Mouse (Mus musculus) hindbrain, embryonic 11.5 days (tissue): ENCODE measurements around the gene Gm20388. TPM values are rescaled to one million over a fixed set of nuclear protein-coding genes. Genes with fewer than 3 reads are reported as not detected.

Experiments
- ATAC-seq: fragments of 200-750 bp; cut with Nextera tagmentation; 2 replicates; pipeline ENCODE4 v1.8.0; 2017; ENCODE audit warnings: mild to moderate bottlenecking, moderate TSS enrichment, moderate library complexity; ENCODE audit not compliant: low FRiP score
- DNase-seq: peaks from one replicate; pipeline ENCODE4 v3.0.0-alpha.2; 2015; ENCODE audit warnings: low spot score
- H3K27ac ChIP-seq: fragments of 300-500 bp; sonication (generic); 2 replicates; pipeline ENCODE4 v1.5.1; 2014; ENCODE audit warnings: mild to moderate bottlenecking, low read depth, low read length
- H3K27me3 ChIP-seq: fragments of 300-500 bp; sonication (generic); 2 replicates; pipeline ENCODE4 v1.6.1; 2014; ENCODE audit warnings: mild to moderate bottlenecking, low read length, moderate library complexity, mixed read lengths; ENCODE audit not compliant: control insufficient read depth, insufficient read depth
- H3K36me3 ChIP-seq: fragments of 300-500 bp; sonication (generic); 2 replicates; pipeline ENCODE4 v1.6.1; 2014; ENCODE audit warnings: mild to moderate bottlenecking, low read length, moderate library complexity, mixed read lengths; ENCODE audit not compliant: control insufficient read depth, insufficient read depth
- H3K4me1 ChIP-seq: fragments of 300-500 bp; sonication (generic); replicated peaks from 2 replicates; pipeline ENCODE4 v1.6.1; 2014; ENCODE audit warnings: low read length, mixed read lengths; ENCODE audit not compliant: control insufficient read depth, insufficient read depth
- H3K4me2 ChIP-seq: fragments of 300-500 bp; sonication (generic); replicated peaks from 2 replicates; pipeline ENCODE4 v1.6.1; 2014; ENCODE audit warnings: mild to moderate bottlenecking, low read depth, low read length
- H3K4me3 ChIP-seq: fragments of 300-500 bp; sonication (generic); 2 replicates; pipeline ENCODE4 v1.5.1; 2014; ENCODE audit warnings: low read depth, low read length
- H3K9ac ChIP-seq: fragments of 300-500 bp; sonication (generic); 2 replicates; pipeline ENCODE4 v1.6.1; 2014; ENCODE audit warnings: low read depth, low read length
- H3K9me3 ChIP-seq: fragments of 300-500 bp; sonication (generic); 2 replicates; pipeline ENCODE4 v1.6.1; 2016; ENCODE audit warnings: low read length; ENCODE audit not compliant: control insufficient read depth
- WGBS: fragments of 180-500 bp; shearing (Covaris S2); extraction: QIAGEN DNeasy Blood & Tissue Kit; methylation state at CpG from one replicate; pipeline ENCODE4 v1.1.7; 2014; 5-methylcytosine and 5-hydroxymethylcytosine counted together
- polyA plus RNA-seq: library from polyadenylated mRNA; unstranded; fragments of >200 nt; fragmentation: Nextera tagmentation; extraction: Ambion mirVana; gene quantifications from 2 replicates; pipeline ENCODE4 v1.2.1, GENCODE M21; 2014

Gm20388 gene
- polyA plus RNA-seq, 1 experiment from 2014 or later, result 11.8 TPM

DNA sequence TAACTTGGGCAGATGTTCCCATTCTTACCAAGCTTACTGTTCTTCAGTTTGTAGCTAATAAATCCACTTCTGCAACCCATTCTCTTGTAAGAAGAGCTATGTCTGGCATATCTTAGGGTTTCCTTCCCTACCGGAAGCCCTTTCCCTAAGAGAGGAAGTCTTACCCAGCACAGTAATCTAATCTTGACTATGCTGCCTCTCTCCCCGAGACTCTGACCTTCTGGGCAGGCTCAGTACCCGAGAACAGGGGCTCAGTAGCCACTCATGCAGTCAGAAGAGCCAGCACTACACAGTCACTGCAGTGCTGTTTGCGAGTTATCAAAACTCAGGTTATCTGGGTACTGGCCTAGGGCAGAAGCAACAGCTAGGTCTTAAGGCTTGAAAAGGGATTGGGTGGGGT, 2987.4 kb downstream of the Gm20388 start:
- Histone ChIP-seq H3K9ac (no peak overlapping the region), H3K36me3 (peaks cover 30% of the 10 kb centered on the region), H3K4me2 (no peak overlapping the region), H3K27ac (no peak overlapping the region), H3K9me3 (no peaks in the 10 kb centered on the region), H3K4me3 (no peak overlapping the region), H3K27me3 (no peaks in the 10 kb centered on the region), H3K4me1 (no peaks in the 10 kb centered on the region)
- WGBS, result 89% methylated on average over 4 of the region's 4 CpGs
- DNase-seq, result no peak
- no peak for ATAC-seq

GRCm38 (mm10) chr8:122898473-122898872, 2987.8 kb downstream of the Gm20388 start:
- DNase-seq, result no peak
- Histone ChIP-seq H3K27ac (no peak overlapping the region), H3K4me3 (no peak overlapping the region), H3K36me3 (peaks cover 30% of the 10 kb centered on the region), H3K27me3 (no peaks in the 10 kb centered on the region), H3K9me3 (no peaks in the 10 kb centered on the region), H3K9ac (no peak overlapping the region), H3K4me2 (no peak overlapping the region), H3K4me1 (no peaks in the 10 kb centered on the region)
- no peak for ATAC-seq
- WGBS, result 94% methylated on average over 12 of the region's 12 CpGs

- H3K36me3 ChIP-seq, result peaks cover 29% of the 10 kb centered on the region
Measured at GRCm38 (mm10) chr8:122899085-122899484, 2988.4 kb downstream of the Gm20388 start.

DNA sequence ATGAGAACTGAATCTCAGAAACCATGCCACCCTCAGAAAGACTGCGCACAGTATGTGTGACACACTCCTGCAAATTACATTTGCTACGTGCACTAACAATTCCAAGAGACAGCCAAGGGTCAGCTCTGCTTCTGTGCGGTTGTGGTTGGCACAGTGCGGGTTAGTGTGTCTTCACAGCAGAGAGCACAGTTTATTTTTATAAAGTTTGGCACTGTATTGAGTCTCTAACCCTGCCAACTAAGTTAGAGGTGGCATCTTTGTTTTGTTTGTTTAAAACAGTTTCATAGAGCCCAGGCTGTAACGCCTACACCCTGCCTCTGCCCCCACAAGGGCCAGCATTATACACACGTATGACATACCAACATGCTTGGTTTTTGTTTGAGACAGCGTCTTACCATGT, 2990.8 kb downstream of the Gm20388 start:
- DNase-seq (no peak), ATAC-seq (no peak)
- WGBS, result 95% methylated on average over 7 of the region's 7 CpGs
- H3K4me2 ChIP-seq, result no peak overlapping the region
- no peaks in the 10 kb centered on the region for H3K4me1 ChIP-seq
- H3K9ac ChIP-seq, result no peak overlapping the region
- no peak overlapping the region for H3K4me3 ChIP-seq
- H3K36me3 ChIP-seq, result peaks cover 8% of the 10 kb centered on the region
- no peaks in the 10 kb centered on the region for H3K27me3 ChIP-seq
- H3K9me3 ChIP-seq, result no peaks in the 10 kb centered on the region
- H3K27ac ChIP-seq, result no peak overlapping the region

More at GRCm38 (mm10) chr8:122899085-122899484, 2988.4 kb downstream of the Gm20388 start:
- Histone ChIP-seq H3K4me1 (no peaks in the 10 kb centered on the region), H3K9me3 (no peaks in the 10 kb centered on the region), H3K9ac (no peak overlapping the region), H3K4me3 (no peak overlapping the region), H3K27ac (no peak overlapping the region), H3K27me3 (no peaks in the 10 kb centered on the region), H3K4me2 (no peak overlapping the region)
- ATAC-seq, result no peak
- DNase-seq, result no peak
- WGBS, result 81% methylated on average over 5 of the region's 5 CpGs

GRCm38 (mm10) chr8:122901892-122902515, 2991.4 kb downstream of the Gm20388 start:
- no peak overlapping the region for H3K4me3 ChIP-seq
- H3K4me2 ChIP-seq, result no peak overlapping the region
- H3K9ac ChIP-seq, result no peak overlapping the region
- H3K4me1 ChIP-seq, result no peaks in the 10 kb centered on the region
- ATAC-seq (no peak), DNase-seq (no peak)
- no peaks in the 10 kb centered on the region for H3K27me3 ChIP-seq
- peaks cover 4% of the 10 kb centered on the region for H3K36me3 ChIP-seq
- no peaks in the 10 kb centered on the region for H3K9me3 ChIP-seq
- no peak overlapping the region for H3K27ac ChIP-seq
- WGBS, result 87% methylated on average over 8 of the region's 8 CpGs

DNA sequence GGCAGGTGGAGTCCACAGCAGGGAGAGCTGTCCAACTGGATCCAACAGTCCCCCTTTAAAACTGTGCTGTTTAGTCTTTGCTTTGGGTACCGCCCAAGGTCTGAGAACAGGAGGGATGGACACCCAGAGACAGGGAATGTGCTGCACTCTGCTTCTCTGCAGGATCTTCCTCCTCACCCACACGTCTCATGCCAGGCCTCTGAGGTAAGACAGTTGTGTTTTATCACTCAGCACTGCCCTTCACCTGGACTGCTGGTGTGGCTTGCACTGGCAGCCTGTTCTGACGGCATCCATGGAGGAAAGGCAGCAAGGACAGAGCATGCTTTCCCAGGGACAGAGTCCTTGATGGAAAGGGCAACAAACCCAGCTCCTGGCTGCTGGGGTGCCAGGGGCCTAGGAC, 2991.9 kb downstream of the Gm20388 start:
- DNase-seq (no peak), ATAC-seq (no peak)
- 49% methylated on average over 3 of the region's 3 CpGs for WGBS
- no peaks in the 10 kb centered on the region for H3K4me1 ChIP-seq
- H3K36me3 ChIP-seq, result peaks cover 4% of the 10 kb centered on the region; the same call in 1 of the 2 replicates
- H3K4me2 ChIP-seq, result no peak overlapping the region
- H3K27ac ChIP-seq, result no peak overlapping the region
- H3K4me3 ChIP-seq, result no peak overlapping the region
- H3K9me3 ChIP-seq, result no peaks in the 10 kb centered on the region
- no peak overlapping the region for H3K9ac ChIP-seq
- H3K27me3 ChIP-seq, result no peaks in the 10 kb centered on the region

DNA sequence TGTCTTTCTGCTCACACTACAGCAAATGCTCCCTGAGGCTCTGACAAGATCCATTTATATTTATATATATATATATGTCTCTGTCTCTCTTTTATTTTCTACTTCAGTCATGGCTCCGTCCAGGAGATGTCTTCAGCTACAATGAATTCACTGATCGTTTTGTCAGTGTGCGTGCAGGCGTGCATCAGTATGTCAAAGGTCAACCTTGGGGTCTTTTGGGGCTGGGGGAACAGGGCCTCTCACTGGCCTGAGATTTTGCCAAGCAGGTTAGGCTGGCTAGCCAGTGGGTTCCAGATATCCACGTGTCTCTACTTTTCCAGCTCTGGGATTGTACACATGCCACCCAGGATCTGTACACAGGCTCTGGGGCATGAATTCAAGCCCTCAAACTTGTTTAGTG, 2992.4 kb downstream of the Gm20388 start:
- DNase-seq, result no peak
- Histone ChIP-seq H3K9ac (no peak overlapping the region), H3K36me3 (peaks cover 4% of the 10 kb centered on the region; the same call in 1 of the 2 replicates), H3K4me3 (no peak overlapping the region), H3K4me1 (no peaks in the 10 kb centered on the region), H3K9me3 (no peaks in the 10 kb centered on the region), H3K27ac (no peak overlapping the region), H3K4me2 (no peak overlapping the region), H3K27me3 (no peaks in the 10 kb centered on the region)
- ATAC-seq, result no peak
- WGBS, result 32% methylated on average over 5 of the region's 5 CpGs

DNA sequence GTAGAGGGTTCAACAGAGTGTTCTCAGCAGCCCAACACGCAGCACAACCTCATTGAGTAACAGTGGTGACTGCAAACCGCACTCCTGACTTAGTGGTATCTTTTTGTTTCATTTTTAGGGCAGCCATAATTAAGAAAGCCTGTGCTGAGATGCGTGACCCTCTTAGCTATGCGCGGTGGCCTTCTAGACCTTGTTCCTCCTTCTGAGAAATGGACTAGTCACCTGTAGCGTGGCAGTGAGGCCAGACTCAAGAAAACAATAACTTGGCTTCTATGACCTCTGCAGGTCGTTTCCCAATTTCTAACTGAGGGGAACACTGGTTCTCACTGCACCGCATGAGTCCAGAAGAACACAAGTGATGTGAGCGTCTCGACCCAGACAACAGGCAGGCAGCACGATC, 2993.9 kb downstream of the Gm20388 start:
- no peak overlapping the region for H3K4me2 ChIP-seq
- H3K36me3 ChIP-seq, result no peaks in the 10 kb centered on the region
- no peaks in the 10 kb centered on the region for H3K9me3 ChIP-seq
- H3K27ac ChIP-seq, result no peak overlapping the region
- DNase-seq (no peak), ATAC-seq (no peak)
- no peak overlapping the region for H3K9ac ChIP-seq
- H3K4me1 ChIP-seq, result no peaks in the 10 kb centered on the region
- WGBS, result 85% methylated on average over 11 of the region's 11 CpGs
- no peak overlapping the region for H3K4me3 ChIP-seq
- no peaks in the 10 kb centered on the region for H3K27me3 ChIP-seq

- 91% methylated on average over 4 of the region's 4 CpGs for WGBS
Measured at GRCm38 (mm10) chr8:122905346-122905745, 2994.7 kb downstream of the Gm20388 start.

More at GRCm38 (mm10) chr8:122905346-122905745, 2994.7 kb downstream of the Gm20388 start:
- H3K27ac ChIP-seq, result no peak overlapping the region
- no peak for ATAC-seq
- H3K9me3 ChIP-seq, result no peaks in the 10 kb centered on the region
- no peaks in the 10 kb centered on the region for H3K27me3 ChIP-seq
- DNase-seq, result no peak
- H3K4me3 ChIP-seq, result no peak overlapping the region
- no peak overlapping the region for H3K9ac ChIP-seq
- H3K4me1 ChIP-seq, result no peaks in the 10 kb centered on the region
- no peak overlapping the region for H3K4me2 ChIP-seq
- H3K36me3 ChIP-seq, result no peaks in the 10 kb centered on the region
